Mouse (Mus musculus) small intestine, adult 2 months (tissue): ENCODE results near the gene Gpbp1.

ENCODE experiments used
- CTCF ChIP-seq: fragments of 200-500 bp; IDR thresholded peaks from 2 replicates; pipeline ENCODE4 v1.5.1; 2012; ENCODE audit warnings: low read depth, mild to moderate bottlenecking, control low read depth, inconsistent platforms, low read length, moderate library complexity, mixed read lengths; ENCODE audit not compliant: insufficient replicate concordance, insufficient read length; ENCODE audit errors: extremely low read depth
- POLR2A ChIP-seq: fragments of 200-500 bp; IDR thresholded peaks from 2 replicates; pipeline ENCODE4 v1.6.1; 2012; ENCODE audit warnings: low read depth, mild to moderate bottlenecking, control low read depth, inconsistent platforms, low read length, moderate library complexity

- TF ChIP-seq CTCF, result no peak
- TF ChIP-seq POLR2A, result no peak
Observed at GRCm38 (mm10) chr13:111397600-111398151, 92.2 kb downstream of the Gpbp1 start.
